Comparison of ENCODE assay signal across 8 mouse cellular contexts in genomic region chr1:137074787-137075186, GRCm38 (mm10).
DNase-seq lines count a peak whose midpoint lies in the region; ATAC-seq and TF ChIP-seq lines count a peak whose summit lies in the region.
"Had no signal": no experiment of that assay in that cellular context is flagged by ENCODE, and none has a peak within 500 bp of the region (broad histone marks: within the 10 kb centered on the region; RNA-seq: fewer than 3 reads in every experiment).

No protein-coding gene starts in this region.

- H3K4me1 ChIP-seq in lung, embryonic 14.5 days (ENCODE audit: insufficient read depth): peaks cover 3% of the 10 kb centered on the region; the same call in 1 of the 2 replicates
- peaks cover 22% of the 10 kb centered on the region for H3K4me1 ChIP-seq in embryonic facial prominence, embryonic 10.5 days
- H3K4me1 ChIP-seq in hindbrain, embryonic 16.5 days (ENCODE audit: control insufficient read depth, insufficient read depth, low read depth, low read length): no peaks in the 10 kb centered on the region
- H3K4me1 ChIP-seq in liver, embryonic 14.5 days (replicated peaks; ENCODE audit: control insufficient read depth in 2 of 2, insufficient read depth in 2 of 2, low read length in 1 of 2): no peaks in the 10 kb centered on the region
- H3K4me1 ChIP-seq: midbrain, embryonic 12.5 days had no signal

- no peak overlapping the region for H3K9ac ChIP-seq in lung, embryonic 14.5 days
- H3K9ac ChIP-seq in hindbrain, embryonic 16.5 days (ENCODE audit: low read depth, low read length): no peak overlapping the region
- H3K9ac ChIP-seq in liver, embryonic 14.5 days (replicated peaks): no peak overlapping the region
- H3K9ac ChIP-seq: midbrain, embryonic 12.5 days had no signal

- peak; percentile 76 for DNase-seq in lung, embryonic 14.5 days
- DNase-seq in lung, postnatal 14 days: no peak
- peak; percentile 12 for DNase-seq in embryonic facial prominence, embryonic 10.5 days (ENCODE audit: low spot score)
- peak; percentile 7 to 16 (median 9) for DNase-seq in liver, embryonic 14.5 days (ENCODE audit: low read depth in 3 of 3, low spot score in 3 of 3)
- DNase-seq in thymus, postnatal 14 days: peak; percentile 24
- DNase-seq in urinary bladder, adult 2 months (ENCODE audit: low spot score): no peak

- ATAC-seq in lung, embryonic 14.5 days (ENCODE audit: insufficient read depth): peak; percentile 47; the same call in 1 of the 2 replicates
- peak; percentile 93 for ATAC-seq in hindbrain, embryonic 16.5 days
- ATAC-seq in liver, embryonic 14.5 days (ENCODE audit: insufficient read depth): peak; percentile 62

- no peaks in the 10 kb centered on the region for H3K27me3 ChIP-seq in lung, embryonic 14.5 days (ENCODE audit: insufficient read depth, low read length)
- no peaks in the 10 kb centered on the region for H3K27me3 ChIP-seq in embryonic facial prominence, embryonic 10.5 days (replicated peaks; ENCODE audit: low read depth, poor library complexity, severe bottlenecking)
- no peaks in the 10 kb centered on the region for H3K27me3 ChIP-seq in hindbrain, embryonic 16.5 days (replicated peaks; ENCODE audit: control insufficient read depth, insufficient read depth, low read length)
- no peaks in the 10 kb centered on the region for H3K27me3 ChIP-seq in liver, embryonic 14.5 days (ENCODE audit: control insufficient read depth, insufficient read depth, low read length)
- H3K27me3 ChIP-seq: midbrain, embryonic 12.5 days had no signal

- no peak overlapping the region for H3K27ac ChIP-seq in lung, embryonic 14.5 days (ENCODE audit: low read depth)
- no peak overlapping the region for H3K27ac ChIP-seq in embryonic facial prominence, embryonic 10.5 days (replicated peaks)
- no peak overlapping the region for H3K27ac ChIP-seq in hindbrain, embryonic 16.5 days (ENCODE audit: low read depth, low read length)
- no peak overlapping the region for H3K27ac ChIP-seq in liver, embryonic 14.5 days
- H3K27ac ChIP-seq: midbrain, embryonic 12.5 days had no signal

- H3K4me3 ChIP-seq in lung, embryonic 14.5 days (ENCODE audit: low read depth, low read length): no peak overlapping the region
- no peak overlapping the region for H3K4me3 ChIP-seq in embryonic facial prominence, embryonic 10.5 days
- peak overlapping the region; percentile 14; the same call in 1 of the 2 replicates for H3K4me3 ChIP-seq in hindbrain, embryonic 16.5 days (ENCODE audit: low read length)
- H3K4me3 ChIP-seq in liver, embryonic 14.5 days (ENCODE audit: insufficient read depth in 1 of 2, low read depth in 2 of 2, low read length in 2 of 2): no peak overlapping the region
- H3K4me3 ChIP-seq: midbrain, embryonic 12.5 days had no signal

- no peaks in the 10 kb centered on the region for H3K36me3 ChIP-seq in lung, embryonic 14.5 days (ENCODE audit: insufficient read depth)
- H3K36me3 ChIP-seq in embryonic facial prominence, embryonic 10.5 days (replicated peaks): no peaks in the 10 kb centered on the region
- no peaks in the 10 kb centered on the region for H3K36me3 ChIP-seq in hindbrain, embryonic 16.5 days (ENCODE audit: control insufficient read depth, insufficient read depth, low read length)
- no peaks in the 10 kb centered on the region for H3K36me3 ChIP-seq in liver, embryonic 14.5 days (replicated peaks; ENCODE audit: control insufficient read depth, insufficient read depth, low read depth)
- H3K36me3 ChIP-seq: midbrain, embryonic 12.5 days had no signal

- TF ChIP-seq EP300 in liver, embryonic 14.5 days (IDR thresholded peaks at IDR 0.05; ENCODE audit: low read depth): no peak

- peak overlapping the region; percentile 34 for H3K4me2 ChIP-seq in lung, embryonic 14.5 days
- H3K4me2 ChIP-seq in hindbrain, embryonic 16.5 days (ENCODE audit: low read length): peak overlapping the region; percentile 47
- no peak overlapping the region for H3K4me2 ChIP-seq in liver, embryonic 14.5 days (ENCODE audit: low read depth)
- H3K4me2 ChIP-seq: midbrain, embryonic 12.5 days had no signal

- no peak for TF ChIP-seq CTCF in lung, embryonic 14.5 days (IDR thresholded peaks at IDR 0.05; ENCODE audit: low read depth)
- no peak for TF ChIP-seq CTCF in liver, embryonic 14.5 days (IDR thresholded peaks at IDR 0.05; ENCODE audit: low read depth)

- H3K9me3 ChIP-seq in lung, embryonic 14.5 days (ENCODE audit: low read depth, low read length): no peaks in the 10 kb centered on the region
- no peaks in the 10 kb centered on the region for H3K9me3 ChIP-seq in embryonic facial prominence, embryonic 10.5 days
- no peaks in the 10 kb centered on the region for H3K9me3 ChIP-seq in hindbrain, embryonic 16.5 days (ENCODE audit: control insufficient read depth, low read length)
- H3K9me3 ChIP-seq in liver, embryonic 14.5 days (ENCODE audit: control insufficient read depth, low read length): no peaks in the 10 kb centered on the region
- H3K9me3 ChIP-seq: midbrain, embryonic 12.5 days had no signal

- WGBS in lung, embryonic 14.5 days: 18% methylated on average over 9 of the region's 9 CpGs
- 50% methylated on average over 9 of the region's 9 CpGs for WGBS in embryonic facial prominence, embryonic 10.5 days
- WGBS in hindbrain, embryonic 16.5 days: 32% methylated on average over 9 of the region's 9 CpGs
- WGBS in liver, embryonic 14.5 days (ENCODE audit: insufficient replicate concordance): 6% methylated on average over 9 of the region's 9 CpGs

Comparison
In these comparisons a context has a peak if more than half of its experiments do, and no peak if none do; other contexts are left out.
1. DNase-seq: peak in lung, embryonic 14.5 days (single experiment), embryonic facial prominence, embryonic 10.5 days (single experiment), liver, embryonic 14.5 days (3 of 3) and thymus, postnatal 14 days (single experiment); none in lung, postnatal 14 days (single experiment) and urinary bladder, adult 2 months (single experiment).
2. Peak in every context shown above with its lines, with median percentiles within 50 percentile points of each other: ATAC-seq.